In genomic region chr5:138160224-138160762, GRCm38 (mm10) we compare ENCODE assay signal across 8 mouse cellular contexts. TPM values are rescaled to one million over a fixed set of nuclear protein-coding genes. Genes with fewer than 3 reads are reported as not detected.
DNase-seq lines count a peak whose midpoint lies in the region; ATAC-seq and TF ChIP-seq lines count a peak whose summit lies in the region.

No protein-coding gene starts in this region.

- no peaks in the 10 kb centered on the region for H3K27me3 ChIP-seq in heart, embryonic 15.5 days
- no peaks in the 10 kb centered on the region for H3K27me3 ChIP-seq in hindbrain, embryonic 14.5 days (ENCODE audit: control insufficient read depth, insufficient read depth, low read length)
- H3K27me3 ChIP-seq in midbrain, embryonic 13.5 days = no peaks in the 10 kb centered on the region

- peak overlapping the region; percentile 60 for H3K27ac ChIP-seq in heart, embryonic 15.5 days
- H3K27ac ChIP-seq in cortical plate, adult 2 months (ENCODE audit: insufficient read depth, low read length) = no peak overlapping the region
- peak overlapping the region; percentile 80; the same call in 1 of the 2 replicates for H3K27ac ChIP-seq in hindbrain, embryonic 14.5 days
- peak overlapping the region; percentile 72; the same call in 1 of the 2 replicates for H3K27ac ChIP-seq in midbrain, embryonic 13.5 days

- H3K36me3 ChIP-seq in heart, embryonic 15.5 days = peaks cover 25% of the 10 kb centered on the region
- peaks cover 31% of the 10 kb centered on the region for H3K36me3 ChIP-seq in hindbrain, embryonic 14.5 days (replicated peaks; ENCODE audit: control insufficient read depth, insufficient read depth)
- peaks cover 27% of the 10 kb centered on the region for H3K36me3 ChIP-seq in midbrain, embryonic 13.5 days

- peak overlapping the region; percentile 77 for H3K4me2 ChIP-seq in heart, embryonic 15.5 days
- H3K4me2 ChIP-seq in hindbrain, embryonic 14.5 days (replicated peaks) = peak overlapping the region; percentile 78
- H3K4me2 ChIP-seq in midbrain, embryonic 13.5 days (replicated peaks) = peak overlapping the region; percentile 74

- TF ChIP-seq CTCF in cortical plate, adult 2 months (IDR thresholded peaks at IDR 0.05; ENCODE audit: extremely low read depth, insufficient read depth, low read length) = no peak

- H3K4me3 ChIP-seq in heart, embryonic 15.5 days = peak overlapping the region; percentile 86
- H3K4me3 ChIP-seq in cortical plate, adult 2 months (ENCODE audit: insufficient read depth, low read length) = peak overlapping the region; percentile 87
- peak overlapping the region; percentile 64 for H3K4me3 ChIP-seq in hindbrain, embryonic 14.5 days (replicated peaks; ENCODE audit: low read length)
- H3K4me3 ChIP-seq in midbrain, embryonic 13.5 days (replicated peaks) = peak overlapping the region; percentile 76

- H3K9ac ChIP-seq in heart, embryonic 15.5 days = peak overlapping the region; percentile 85; the same call in 1 of the 2 replicates
- H3K9ac ChIP-seq in hindbrain, embryonic 14.5 days = peak overlapping the region; percentile 80
- peak overlapping the region; percentile 85 for H3K9ac ChIP-seq in midbrain, embryonic 13.5 days (replicated peaks)

- no peak for DNase-seq in heart, postnatal 10 days
- DNase-seq in hindbrain, embryonic 14.5 days (ENCODE audit: low spot score) = no peak
- no peak for DNase-seq in right cerebral cortex, postnatal 4 days
- no peak for DNase-seq in gastrocnemius, postnatal 25 days
- no peak for DNase-seq in cerebellum, adult 11 months

- peaks cover 12% of the 10 kb centered on the region for H3K4me1 ChIP-seq in heart, embryonic 15.5 days (replicated peaks)
- H3K4me1 ChIP-seq in cortical plate, adult 2 months (ENCODE audit: control insufficient read depth, insufficient read depth, low read length) = no peaks in the 10 kb centered on the region
- H3K4me1 ChIP-seq in hindbrain, embryonic 14.5 days (replicated peaks; ENCODE audit: control insufficient read depth, insufficient read depth, low read length) = peaks cover 12% of the 10 kb centered on the region
- peaks cover 18% of the 10 kb centered on the region for H3K4me1 ChIP-seq in midbrain, embryonic 13.5 days (replicated peaks)

- H3K9me3 ChIP-seq in heart, embryonic 15.5 days (replicated peaks) = no peaks in the 10 kb centered on the region
- H3K9me3 ChIP-seq in hindbrain, embryonic 14.5 days (ENCODE audit: control insufficient read depth, low read length) = no peaks in the 10 kb centered on the region
- no peaks in the 10 kb centered on the region for H3K9me3 ChIP-seq in midbrain, embryonic 13.5 days

- no peak for ATAC-seq in heart, embryonic 15.5 days (replicated peaks; ENCODE audit: insufficient number of reproducible peaks, insufficient read depth, low FRiP score, low read depth)
- ATAC-seq in hindbrain, embryonic 14.5 days (ENCODE audit: low FRiP score) = no peak
- peak; percentile 1; the same call in 1 of the 2 replicates for ATAC-seq in midbrain, embryonic 13.5 days

- WGBS in heart, embryonic 15.5 days = 64% methylated on average over 7 of the region's 7 CpGs
- WGBS in hindbrain, embryonic 14.5 days = 71% methylated on average over 7 of the region's 7 CpGs
- 68% methylated on average over 7 of the region's 7 CpGs for WGBS in midbrain, embryonic 13.5 days

- no peak for TF ChIP-seq POLR2A in cortical plate, adult 2 months (IDR thresholded peaks at IDR 0.05; ENCODE audit: extremely low read depth, insufficient read depth, low read length)

- intact Hi-C loops in heart, postnatal 10 days (cut with DNase I) = loop anchor here (10.0 kb wide), 1 partner anchor 375 kb away; the partner anchor contains the start of genes Mepce and Zcwpw1

RNA-seq across cellular contexts. Expression of gene Cops6, which starts 0.6 kb away (rescaled TPM):
- 231 and 274 TPM in 2 replicates for polyA plus RNA-seq in heart, embryonic 15.5 days (2015; fragmentation: Nextera tagmentation; extraction: Ambion mirVana)
- 100 to 1,000 TPM; 136 to 145 TPM for total RNA-seq in heart, postnatal 10 days (2021)
- polyA plus RNA-seq in cortical plate, adult 2 months (2012; rRNA removed) = 131 and 139 TPM in 2 replicates
- 239 and 253 TPM in 2 replicates for polyA plus RNA-seq in hindbrain, embryonic 14.5 days (2014; fragmentation: Nextera tagmentation; extraction: Ambion mirVana)
- polyA plus RNA-seq in midbrain, embryonic 13.5 days (2015; fragmentation: Nextera tagmentation; extraction: Ambion mirVana) = 316 and 337 TPM in 2 replicates
- total RNA-seq in gastrocnemius, postnatal 25 days (2021) = 10 to 100 TPM; 93.9 to 95.7 TPM

RNA-seq across cellular contexts. Expression of gene Zfp113, which starts 4.7 kb away (rescaled TPM):
- 10.5 and 14.3 TPM in 2 replicates for polyA plus RNA-seq in heart, embryonic 15.5 days (2015; fragmentation: Nextera tagmentation; extraction: Ambion mirVana)
- 10 to 100 TPM in 1 of 2 experiments, 1 to 10 TPM in 1; 5.6 to 10.1 TPM for total RNA-seq in heart, postnatal 10 days (2021)
- polyA plus RNA-seq in cortical plate, adult 2 months (2012; rRNA removed) = 3.9 and 5.4 TPM in 2 replicates
- polyA plus RNA-seq in hindbrain, embryonic 14.5 days (2014; fragmentation: Nextera tagmentation; extraction: Ambion mirVana) = 17.9 and 21.4 TPM in 2 replicates
- polyA plus RNA-seq in midbrain, embryonic 13.5 days (2015; fragmentation: Nextera tagmentation; extraction: Ambion mirVana) = 45.3 and 49.7 TPM in 2 replicates
- 1 to 10 TPM; 4.0 to 4.4 TPM for total RNA-seq in gastrocnemius, postnatal 25 days (2021)

RNA-seq across cellular contexts. Expression of gene Ap4m1, which starts 11.5 kb away (rescaled TPM):
- 10.4 and 13.9 TPM in 2 replicates for polyA plus RNA-seq in heart, embryonic 15.5 days (2015; fragmentation: Nextera tagmentation; extraction: Ambion mirVana)
- 10 to 100 TPM; 11.3 to 15.5 TPM for total RNA-seq in heart, postnatal 10 days (2021)
- polyA plus RNA-seq in cortical plate, adult 2 months (2012; rRNA removed) = 21.6 and 25.3 TPM in 2 replicates
- polyA plus RNA-seq in hindbrain, embryonic 14.5 days (2014; fragmentation: Nextera tagmentation; extraction: Ambion mirVana) = 15.2 and 15.5 TPM in 2 replicates
- polyA plus RNA-seq in midbrain, embryonic 13.5 days (2015; fragmentation: Nextera tagmentation; extraction: Ambion mirVana) = 26.6 and 28.8 TPM in 2 replicates
- 1 to 10 TPM; 5.8 to 7.8 TPM for total RNA-seq in gastrocnemius, postnatal 25 days (2021)

RNA-seq across cellular contexts. Expression of gene Mcm7, which starts 11.9 kb away (rescaled TPM):
- 91.8 and 123 TPM in 2 replicates for polyA plus RNA-seq in heart, embryonic 15.5 days (2015; fragmentation: Nextera tagmentation; extraction: Ambion mirVana)
- total RNA-seq in heart, postnatal 10 days (2021) = 10 to 100 TPM; 30.0 to 37.2 TPM
- polyA plus RNA-seq in cortical plate, adult 2 months (2012; rRNA removed) = 17.1 and 19.7 TPM in 2 replicates
- 71.6 and 78.1 TPM in 2 replicates for polyA plus RNA-seq in hindbrain, embryonic 14.5 days (2014; fragmentation: Nextera tagmentation; extraction: Ambion mirVana)
- 159 and 162 TPM in 2 replicates for polyA plus RNA-seq in midbrain, embryonic 13.5 days (2015; fragmentation: Nextera tagmentation; extraction: Ambion mirVana)
- total RNA-seq in gastrocnemius, postnatal 25 days (2021) = 10 to 100 TPM in 1 of 2 experiments, 1 to 10 TPM in 1; 8.9 to 10.3 TPM

RNA-seq across cellular contexts. Expression of gene Taf6, which starts 27.0 kb away (rescaled TPM):
- polyA plus RNA-seq in heart, embryonic 15.5 days (2015; fragmentation: Nextera tagmentation; extraction: Ambion mirVana) = 54.4 and 61.7 TPM in 2 replicates
- total RNA-seq in heart, postnatal 10 days (2021) = 10 to 100 TPM; 24.4 to 27.6 TPM
- polyA plus RNA-seq in cortical plate, adult 2 months (2012; rRNA removed) = 54.3 and 55.3 TPM in 2 replicates
- polyA plus RNA-seq in hindbrain, embryonic 14.5 days (2014; fragmentation: Nextera tagmentation; extraction: Ambion mirVana) = 67.1 and 72.8 TPM in 2 replicates
- 109 and 111 TPM in 2 replicates for polyA plus RNA-seq in midbrain, embryonic 13.5 days (2015; fragmentation: Nextera tagmentation; extraction: Ambion mirVana)
- 10 to 100 TPM; 27.0 to 29.6 TPM for total RNA-seq in gastrocnemius, postnatal 25 days (2021)
